Mouse (Mus musculus): ENCODE data around the gene Fubp3. TPM values are rescaled to one million over a fixed set of nuclear protein-coding genes. Genes with fewer than 3 reads are reported as not detected.

Gene Fubp3
- polyA plus RNA-seq, 1 experiment, result 17.0 TPM

Other genes with a start within 250 kb of the Fubp3 start
- 2.5 and 5.3 TPM in 2 replicates for gene Ass1, start 102.4 kb upstream of the Fubp3 start, polyA plus RNA-seq (2012; ENCODE audit: insufficient read depth, insufficient read length, missing spikeins)
- not detected in 2 replicates for gene Prdm12, start 67.4 kb downstream of the Fubp3 start, polyA plus RNA-seq (2012; ENCODE audit: insufficient read depth, insufficient read length, missing spikeins)
- 8.3 and 9.2 TPM in 2 replicates for gene Exosc2, start 98.1 kb downstream of the Fubp3 start, polyA plus RNA-seq (2012; ENCODE audit: insufficient read depth, insufficient read length, missing spikeins)
- gene Abl1, start 115.7 kb downstream of the Fubp3 start, polyA plus RNA-seq (2012; ENCODE audit: insufficient read depth, insufficient read length, missing spikeins), result 9.7 and 11.9 TPM in 2 replicates
- not detected in 2 replicates for gene Qrfp, start 237.9 kb downstream of the Fubp3 start, polyA plus RNA-seq (2012; ENCODE audit: insufficient read depth, insufficient read length, missing spikeins)